Mouse (Mus musculus) stomach, postnatal 0 days (tissue): ENCODE data around the gene Fam3a.

ENCODE experiments used
- CTCF ChIP-seq: IDR thresholded peaks from 2 replicates; pipeline ENCODE4 v1.5.1; 2016; ENCODE audit warnings: antibody characterized with exemption, low read depth, mild to moderate bottlenecking, moderate library complexity
- EP300 ChIP-seq: optimal IDR thresholded peaks from 2 replicates; pipeline ENCODE3; 2016; ENCODE audit warnings: antibody characterized with exemption

DNA sequence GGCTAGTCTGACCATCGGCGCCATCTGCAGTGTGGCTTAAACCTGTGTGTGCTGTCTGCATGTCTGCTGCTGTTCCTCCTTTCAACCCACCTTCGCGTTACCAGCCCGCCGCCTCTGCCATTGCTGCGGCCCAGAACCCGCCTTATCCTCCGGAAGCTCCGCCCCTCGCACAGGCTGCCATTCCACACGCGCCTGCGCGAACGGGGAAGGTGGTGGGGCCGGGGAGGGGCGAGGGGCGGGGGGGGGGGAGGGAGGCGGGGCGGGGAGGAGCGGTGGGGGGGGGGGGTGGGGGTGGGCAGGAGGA, 39.7 kb downstream of the Fam3a start, which contains the start of gene Lage3:
- no peak for TF ChIP-seq EP300
- TF ChIP-seq CTCF = no peak
